Mouse (Mus musculus) G1E (cell line): ENCODE data around the gene Rab3b.

Experiments
- CTCF ChIP-seq: IDR thresholded peaks from 2 replicates; pipeline ENCODE4 v1.5.1; 2012; ENCODE audit warnings: low read depth, low read length, inconsistent platforms, mixed read lengths
- GATA1 ChIP-seq: IDR thresholded peaks from 2 replicates; pipeline ENCODE4 v1.6.1; 2012; ENCODE audit warnings: borderline replicate concordance, low read length, inconsistent platforms, mixed read lengths
- GATA2 ChIP-seq: IDR thresholded peaks from 2 replicates; pipeline ENCODE4 v1.6.1; 2012; ENCODE audit warnings: low read depth, low read length, inconsistent platforms, borderline replicate concordance

- no peak for TF ChIP-seq CTCF
- no peak for TF ChIP-seq GATA2
- no peak for TF ChIP-seq GATA1
These were observed 12.0 kb downstream of the Rab3b start for GRCm38 (mm10) chr4:108890876-108891275.
